Mouse (Mus musculus) heart, embryonic 15.5 days (tissue): ENCODE results near the gene Iqcd. TPM values are rescaled to one million over a fixed set of nuclear protein-coding genes. Genes with fewer than 3 reads are reported as not detected.

Experiments
- ATAC-seq: fragments of 200-750 bp; cut with Nextera tagmentation; replicated peaks from 2 replicates; pipeline ENCODE4 v1.8.0; 2017; ENCODE audit warnings: low read depth, moderate TSS enrichment; ENCODE audit not compliant: insufficient number of reproducible peaks, insufficient read depth, low FRiP score
- H3K27ac ChIP-seq: fragments of 300-500 bp; sonication (generic); 2 replicates; pipeline ENCODE4 v1.5.1; 2015; ENCODE audit warnings: mild to moderate bottlenecking, inconsistent platforms
- H3K27me3 ChIP-seq: fragments of 300-500 bp; sonication (generic); 2 replicates; pipeline ENCODE4 v1.6.1; 2015; ENCODE audit warnings: inconsistent platforms
- H3K36me3 ChIP-seq: fragments of 300-500 bp; sonication (generic); 2 replicates; pipeline ENCODE4 v1.6.1; 2015; ENCODE audit warnings: mild to moderate bottlenecking, inconsistent platforms
- H3K4me1 ChIP-seq: fragments of 300-500 bp; sonication (generic); replicated peaks from 2 replicates; pipeline ENCODE4 v1.6.1; 2015; ENCODE audit warnings: inconsistent platforms
- H3K4me2 ChIP-seq: fragments of 300-500 bp; sonication (generic); 2 replicates; pipeline ENCODE4 v1.6.1; 2015; ENCODE audit warnings: inconsistent platforms, mild to moderate bottlenecking, moderate library complexity
- H3K4me3 ChIP-seq: fragments of 300-500 bp; sonication (generic); 2 replicates; pipeline ENCODE4 v1.5.1; 2015; ENCODE audit warnings: mild to moderate bottlenecking, inconsistent platforms
- H3K9ac ChIP-seq: fragments of 300-500 bp; sonication (generic); 2 replicates; pipeline ENCODE4 v1.6.1; 2015; ENCODE audit warnings: mild to moderate bottlenecking, inconsistent platforms
- H3K9me3 ChIP-seq: fragments of 300-500 bp; sonication (generic); replicated peaks from 2 replicates; pipeline ENCODE4 v1.6.1; 2016; ENCODE audit warnings: inconsistent platforms
- WGBS: fragments of 180-500 bp; shearing (Covaris S2); methylation state at CpG from one replicate; pipeline ENCODE4 v1.1.7; 2015; ENCODE audit warnings: mixed read lengths; 5-methylcytosine and 5-hydroxymethylcytosine counted together
- polyA plus RNA-seq: library from polyadenylated mRNA; unstranded; fragments of >200 nt; fragmentation: Nextera tagmentation; extraction: Ambion mirVana; gene quantifications from 2 replicates; pipeline ENCODE4 v1.2.1, GENCODE M21; 2015

The Iqcd gene
- polyA plus RNA-seq, 1 experiment from 2014 or later, result 0.19 TPM

DNA sequence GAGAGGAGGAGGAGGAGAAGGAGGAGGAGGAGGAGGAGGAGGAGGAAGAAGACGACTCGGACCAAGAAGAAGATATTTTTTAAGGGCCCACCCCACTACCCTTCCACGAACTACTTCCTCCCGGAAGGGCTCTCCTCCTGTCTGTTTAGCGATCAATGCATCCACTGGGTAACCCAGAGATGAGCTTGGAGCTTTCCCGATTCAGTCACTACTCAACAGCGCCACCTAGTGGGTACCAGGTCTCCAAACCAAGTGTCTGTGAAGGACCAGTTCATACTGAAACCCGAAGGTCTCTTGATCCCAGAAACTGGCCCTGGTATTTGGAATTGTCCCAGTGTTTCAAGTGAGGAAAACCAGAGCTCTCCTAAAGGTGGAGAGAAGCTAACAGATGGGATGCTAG is 16.9 kb downstream of the Iqcd start:
- Histone ChIP-seq H3K9me3 (no peaks in the 10 kb centered on the region), H3K27ac (no peak overlapping the region), H3K9ac (no peak overlapping the region), H3K27me3 (no peaks in the 10 kb centered on the region), H3K4me3 (peak overlapping the region; percentile 41), H3K4me1 (peaks cover 12% of the 10 kb centered on the region), H3K4me2 (peak overlapping the region; percentile 58), H3K36me3 (no peaks in the 10 kb centered on the region)
- peak; percentile 63 for ATAC-seq
- 3% methylated on average over 8 of the region's 8 CpGs for WGBS

DNA sequence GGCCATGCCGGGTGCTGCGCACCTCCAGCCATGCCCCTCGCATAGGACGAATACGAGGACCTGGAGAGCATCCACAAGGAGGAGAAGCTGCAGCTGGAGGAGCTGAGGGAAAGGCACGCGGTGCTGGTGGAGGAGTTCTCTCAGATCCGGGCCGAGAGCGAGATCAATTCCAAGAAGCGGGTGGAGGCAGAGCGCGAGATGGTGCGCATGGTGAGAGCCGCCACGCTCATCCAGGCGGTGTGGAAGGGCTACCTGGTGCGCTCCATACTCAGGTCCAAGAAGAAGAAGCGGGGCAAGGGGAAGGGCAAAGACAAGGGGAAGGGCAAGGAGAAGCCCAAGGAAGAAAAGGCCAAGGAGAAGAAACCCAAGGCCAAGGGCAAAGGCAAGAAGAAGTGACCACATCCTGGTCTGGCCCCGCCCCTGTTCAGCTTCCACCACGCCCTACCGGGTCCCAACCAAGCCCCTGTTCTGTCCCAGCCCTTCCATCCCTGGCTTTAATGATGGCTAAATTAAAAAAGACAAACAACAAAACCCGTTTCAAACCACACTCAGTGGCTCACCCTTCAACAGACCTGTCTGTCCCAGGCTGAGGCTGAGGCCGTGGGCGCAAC is 17.9 kb downstream of the Iqcd start:
- 70% methylated on average over 25 of the region's 25 CpGs for WGBS
- Histone ChIP-seq H3K36me3 (no peaks in the 10 kb centered on the region), H3K4me1 (peaks cover 14% of the 10 kb centered on the region), H3K4me2 (no peak overlapping the region), H3K9me3 (no peaks in the 10 kb centered on the region), H3K27me3 (no peaks in the 10 kb centered on the region), H3K4me3 (no peak overlapping the region), H3K27ac (no peak overlapping the region), H3K9ac (no peak overlapping the region)
- ATAC-seq, result no peak

DNA sequence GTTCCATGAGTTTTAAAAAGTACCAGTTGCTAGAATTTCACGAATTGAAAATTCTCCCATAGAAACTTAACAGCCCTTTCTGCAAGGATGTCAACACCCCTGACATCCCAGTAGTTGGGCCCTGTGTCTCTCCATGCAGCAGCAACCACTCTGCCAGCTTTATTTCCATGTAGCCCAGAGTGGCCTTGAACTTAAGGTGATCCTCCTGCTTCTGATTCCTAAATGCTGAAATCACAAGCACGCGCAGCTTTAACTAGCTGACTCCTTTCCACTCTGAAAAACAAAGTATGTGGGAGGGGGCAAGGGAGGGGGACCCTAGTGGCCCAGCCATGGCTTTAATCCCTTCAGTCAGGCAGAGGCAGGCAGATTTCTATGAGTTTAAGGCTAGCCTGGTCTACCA is 18.5 kb downstream of the Iqcd start:
- ATAC-seq, result no peak
- WGBS, result 74% methylated on average over 3 of the region's 3 CpGs
- no peaks in the 10 kb centered on the region for H3K9me3 ChIP-seq

DNA sequence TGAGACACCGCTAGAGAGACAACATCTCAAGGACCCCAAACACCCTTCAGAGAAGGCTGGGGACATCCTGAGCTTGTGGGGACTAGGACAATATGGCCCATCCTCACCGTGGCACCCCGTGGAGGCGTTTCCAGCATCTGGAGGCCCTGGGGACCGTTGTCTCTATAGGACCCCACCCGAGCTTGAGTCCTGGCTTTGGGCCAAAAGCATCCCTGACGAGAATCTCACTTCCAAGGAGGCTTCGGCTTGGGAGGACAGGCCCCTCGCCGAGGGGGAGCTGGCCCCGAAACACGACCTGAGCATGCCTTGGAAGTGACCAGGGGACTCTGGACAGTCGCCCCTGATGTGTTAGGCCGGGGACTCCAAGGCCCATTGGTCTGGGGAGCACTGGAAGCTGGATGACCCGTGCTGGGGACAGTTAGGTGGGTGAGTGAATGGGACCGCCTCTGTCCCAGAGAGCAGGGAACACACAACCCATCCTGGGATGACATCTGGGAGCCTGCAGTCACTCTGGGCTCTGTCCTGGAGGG is 20.5 kb downstream of the Iqcd start:
- no peaks in the 10 kb centered on the region for H3K36me3 ChIP-seq
- WGBS, result 79% methylated on average over 16 of the region's 16 CpGs
- H3K27me3 ChIP-seq, result no peaks in the 10 kb centered on the region
- H3K4me1 ChIP-seq, result peaks cover 21% of the 10 kb centered on the region
- no peak overlapping the region for H3K4me3 ChIP-seq
- no peak overlapping the region for H3K4me2 ChIP-seq
- H3K27ac ChIP-seq, result no peak overlapping the region
- H3K9me3 ChIP-seq, result no peaks in the 10 kb centered on the region
- ATAC-seq, result no peak
- H3K9ac ChIP-seq, result no peak overlapping the region

More for the DNA sequence above, 18.5 kb downstream of the Iqcd start:
- Histone ChIP-seq H3K27ac (no peak overlapping the region), H3K4me3 (no peak overlapping the region), H3K27me3 (no peaks in the 10 kb centered on the region), H3K4me1 (peaks cover 16% of the 10 kb centered on the region), H3K4me2 (no peak overlapping the region), H3K9ac (no peak overlapping the region), H3K36me3 (no peaks in the 10 kb centered on the region)

DNA sequence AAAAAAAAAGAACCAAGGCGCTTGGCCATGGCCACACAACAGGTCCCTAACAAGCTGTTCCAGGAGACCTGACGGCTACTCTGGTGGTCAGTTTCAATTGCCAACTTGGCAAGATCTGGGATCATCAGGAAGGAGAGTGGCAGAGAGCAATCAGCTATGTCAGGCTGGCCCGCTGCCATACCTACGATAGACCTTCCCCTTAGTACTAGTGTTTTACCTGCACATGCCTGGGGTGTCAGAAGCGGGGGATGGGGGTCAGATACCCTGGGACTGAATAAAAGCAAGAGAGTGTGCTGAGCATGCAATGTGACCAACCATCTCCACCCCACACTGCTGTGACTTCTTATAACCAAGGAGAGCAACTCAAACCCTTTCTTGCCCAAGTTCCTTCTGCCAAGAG is 22.1 kb downstream of the Iqcd start:
- no peaks in the 10 kb centered on the region for H3K9me3 ChIP-seq
- H3K9ac ChIP-seq, result peak overlapping the region; percentile 64; the same call in 1 of the 2 replicates
- H3K36me3 ChIP-seq, result 0 out of 2 replicates have a peak, but pooled peaks cover 2% of the 10 kb centered on the region
- no peak for ATAC-seq
- H3K4me3 ChIP-seq, result peak overlapping the region; percentile 67; the same call in 1 of the 2 replicates
- H3K4me2 ChIP-seq, result peak overlapping the region; percentile 85
- no peak overlapping the region for H3K27ac ChIP-seq
- no peaks in the 10 kb centered on the region for H3K27me3 ChIP-seq
- WGBS, result 85% methylated on average over 5 of the region's 5 CpGs
- peaks cover 16% of the 10 kb centered on the region for H3K4me1 ChIP-seq

DNA sequence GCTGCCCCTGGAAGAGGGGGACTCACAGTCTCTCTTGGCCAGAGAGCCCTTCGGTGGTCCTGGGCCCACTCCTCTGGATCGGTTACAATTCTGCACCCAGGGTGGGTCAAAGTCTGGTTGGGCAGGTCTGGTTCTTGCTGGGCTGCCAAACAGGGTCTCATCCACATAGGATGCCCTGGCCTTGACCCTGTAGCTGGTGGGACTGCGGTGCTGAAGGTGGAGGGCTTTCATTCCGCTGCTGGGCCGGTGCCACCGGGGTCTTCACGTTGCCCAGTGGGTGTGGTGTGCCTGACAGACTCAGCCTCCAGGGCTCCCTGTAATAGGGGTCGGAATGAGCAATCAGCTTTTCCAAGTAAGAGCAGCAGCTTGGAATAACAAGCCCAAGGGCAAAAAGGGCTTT is 22.6 kb downstream of the Iqcd start:
- ATAC-seq, result no peak
- H3K27ac ChIP-seq, result peak overlapping the region; percentile 81; the same call in 1 of the 2 replicates

DNA sequence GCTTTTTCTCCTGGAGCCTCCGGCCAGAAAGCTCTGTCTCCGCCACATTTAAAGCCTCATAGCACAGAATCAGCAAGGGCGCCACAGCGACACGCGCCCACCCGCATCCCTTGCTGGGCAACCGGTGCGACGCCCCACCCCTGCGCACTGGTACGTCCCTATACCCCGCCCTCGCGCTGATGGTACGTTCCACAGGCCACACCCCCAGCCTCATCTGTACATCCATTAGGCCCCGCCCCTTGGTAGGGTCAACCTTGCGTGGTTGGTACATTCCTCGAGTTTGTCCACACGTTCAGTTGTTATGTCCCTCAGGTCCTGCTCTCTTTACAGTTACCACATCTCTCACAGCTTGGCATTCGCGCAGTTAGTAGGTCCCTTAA is 23.6 kb downstream of the Iqcd start, which contains the start of the genes Rita1 and Ddx54:
TSS of gene Rita1 (minus strand) at position 148 of the 380 bp plus-strand sequence.
TSS of gene Ddx54 (plus strand) at position 298 of the 380 bp plus-strand sequence.
- WGBS, result under 1% methylated on average over 22 of the region's 22 CpGs
- Histone ChIP-seq H3K4me2 (peak within 1 kb of the TSS; percentile 85), H3K9ac (peak within 1 kb of the TSS; percentile 64), H3K4me3 (peak within 1 kb of the TSS; percentile 67), H3K4me1 (peaks cover 16% of the 10 kb centered on the region), H3K36me3 (peaks cover 14% of the 10 kb centered on the region; the same call in 1 of the 2 replicates), H3K9me3 (no peaks in the 10 kb centered on the region), H3K27me3 (no peaks in the 10 kb centered on the region), H3K27ac (peak within 1 kb of the TSS; percentile 84)
- ATAC-seq, result peak; percentile 85

More for the DNA sequence above, 22.6 kb downstream of the Iqcd start:
- H3K9ac ChIP-seq, result peak overlapping the region; percentile 64
- H3K27me3 ChIP-seq, result no peaks in the 10 kb centered on the region
- no peaks in the 10 kb centered on the region for H3K9me3 ChIP-seq
- H3K4me3 ChIP-seq, result peak overlapping the region; percentile 67
- peaks cover 16% of the 10 kb centered on the region for H3K4me1 ChIP-seq
- 48% methylated on average over 8 of the region's 8 CpGs for WGBS
- H3K4me2 ChIP-seq, result peak overlapping the region; percentile 85
- peaks cover 6% of the 10 kb centered on the region; the same call in 1 of the 2 replicates for H3K36me3 ChIP-seq

DNA sequence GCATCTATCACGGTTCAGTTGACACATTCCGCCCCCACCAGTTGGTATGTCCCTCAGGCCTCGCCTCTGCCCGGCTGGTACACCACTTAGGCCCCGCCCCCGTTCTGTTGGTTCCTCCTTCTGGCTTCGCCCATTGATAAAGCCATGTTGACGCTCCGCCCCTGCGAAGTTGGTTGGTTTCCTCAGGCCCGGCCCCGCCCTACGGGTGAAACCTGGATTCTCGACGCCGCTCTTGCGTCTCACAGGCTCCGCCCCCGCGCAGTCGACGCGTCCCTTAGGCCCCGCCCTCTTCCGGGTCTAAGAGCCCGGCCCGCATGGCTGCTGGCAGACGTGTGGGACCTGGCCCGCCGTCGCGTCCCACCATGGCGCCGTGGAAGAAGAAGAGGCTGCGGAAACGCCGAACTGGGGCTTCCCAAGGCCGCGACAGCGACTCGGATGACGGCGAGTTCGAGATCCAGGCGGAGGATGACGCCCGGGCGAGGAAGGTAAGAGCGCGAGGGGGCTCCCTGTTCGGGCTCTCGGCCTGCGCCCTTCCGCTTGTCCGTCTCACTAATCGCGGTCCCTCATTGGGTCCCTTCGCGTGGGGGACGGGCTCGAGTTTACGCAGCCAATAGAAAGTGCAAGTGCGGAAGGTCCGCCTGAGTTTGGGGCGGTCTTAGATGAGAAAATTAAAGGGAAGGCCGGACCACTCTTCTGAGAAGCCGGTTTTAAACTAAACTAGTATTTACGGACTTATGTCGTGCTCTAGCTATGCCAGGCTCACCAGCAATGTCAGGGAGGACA is 24.2 kb downstream of the Iqcd start:
- Histone ChIP-seq H3K4me1 (peaks cover 16% of the 10 kb centered on the region), H3K27me3 (no peaks in the 10 kb centered on the region), H3K4me2 (peak overlapping the region; percentile 85), H3K36me3 (peaks cover 19% of the 10 kb centered on the region; the same call in 1 of the 2 replicates), H3K9ac (peak overlapping the region; percentile 64), H3K27ac (peak overlapping the region; percentile 84), H3K4me3 (peak overlapping the region; percentile 67), H3K9me3 (no peaks in the 10 kb centered on the region)
- under 1% methylated on average over 69 of the region's 69 CpGs for WGBS
- ATAC-seq, result peak; percentile 92

DNA sequence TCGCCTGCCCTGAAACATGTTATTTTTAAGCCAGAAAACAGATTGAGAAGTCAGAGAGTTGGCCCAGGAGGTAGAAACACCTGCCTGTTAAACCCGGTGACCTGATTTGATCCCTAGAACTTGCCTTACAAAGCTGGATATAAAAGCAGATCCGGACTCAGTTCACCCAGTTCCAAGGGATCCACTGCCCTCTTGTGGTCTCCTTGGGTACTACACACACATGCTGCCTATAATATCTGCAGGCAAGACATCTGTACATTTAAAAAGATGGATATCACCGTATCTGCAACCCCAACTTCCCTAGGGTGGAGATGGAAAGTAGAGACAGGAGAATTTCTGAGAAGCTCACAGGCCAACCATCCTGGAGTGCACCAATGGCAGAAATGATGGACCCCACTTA is 27.1 kb downstream of the Iqcd start:
- 95% methylated on average over 4 of the region's 4 CpGs for WGBS
- no peak overlapping the region for H3K9ac ChIP-seq
- no peak for ATAC-seq
- peaks cover 45% of the 10 kb centered on the region for H3K36me3 ChIP-seq
- H3K4me3 ChIP-seq, result no peak overlapping the region
- H3K27ac ChIP-seq, result no peak overlapping the region
- H3K4me2 ChIP-seq, result no peak overlapping the region
- H3K4me1 ChIP-seq, result peaks cover 17% of the 10 kb centered on the region
- no peaks in the 10 kb centered on the region for H3K27me3 ChIP-seq
- H3K9me3 ChIP-seq, result no peaks in the 10 kb centered on the region

DNA sequence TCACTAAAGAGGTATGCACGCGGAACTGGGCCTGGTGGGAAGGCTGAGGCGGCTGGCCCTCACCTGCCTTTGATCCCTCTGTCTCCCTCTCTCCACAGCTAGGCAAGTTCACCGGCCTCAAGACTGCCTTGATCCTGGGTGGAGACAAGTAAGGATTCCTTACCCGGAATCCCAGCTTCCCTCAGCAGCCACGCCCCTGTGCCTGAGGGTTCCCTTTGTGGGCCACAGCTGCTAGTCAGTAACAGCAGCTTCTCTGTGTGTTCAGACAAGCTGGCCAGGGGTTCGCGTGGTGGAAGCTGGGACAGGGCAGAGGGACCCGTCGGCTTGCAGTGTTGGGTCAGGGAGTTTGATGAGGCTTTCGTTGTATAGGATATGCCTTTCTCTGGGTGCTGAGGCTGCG is 30.0 kb downstream of the Iqcd start:
- H3K27me3 ChIP-seq, result no peaks in the 10 kb centered on the region
- H3K4me3 ChIP-seq, result no peak overlapping the region
- peaks cover 18% of the 10 kb centered on the region for H3K4me1 ChIP-seq
- WGBS, result 86% methylated on average over 12 of the region's 12 CpGs
- H3K36me3 ChIP-seq, result peaks cover 68% of the 10 kb centered on the region
- H3K4me2 ChIP-seq, result no peak overlapping the region
- no peak for ATAC-seq
- no peak overlapping the region for H3K27ac ChIP-seq
- no peak overlapping the region for H3K9ac ChIP-seq
- no peaks in the 10 kb centered on the region for H3K9me3 ChIP-seq

DNA sequence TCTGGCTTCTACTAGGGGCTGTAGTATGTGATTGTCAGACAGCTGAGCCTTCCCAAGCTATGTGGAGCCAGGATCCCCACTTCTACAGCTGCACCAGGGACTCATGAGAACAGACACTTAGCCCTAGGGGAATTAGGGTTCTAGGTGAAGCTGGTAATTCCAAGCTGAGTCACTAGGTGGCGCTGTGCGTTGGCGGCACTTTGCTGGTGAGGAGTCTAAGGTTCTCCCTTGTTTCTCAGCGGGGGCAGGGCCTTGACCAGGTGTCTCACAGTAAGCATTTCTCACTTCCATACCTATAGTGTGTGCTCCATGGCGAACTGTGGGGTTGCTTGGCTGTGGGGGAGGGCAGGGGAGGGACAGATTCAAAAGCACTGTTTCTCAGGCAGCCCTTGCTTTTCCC is 30.4 kb downstream of the Iqcd start:
- Histone ChIP-seq H3K9ac (no peak overlapping the region), H3K36me3 (peaks cover 72% of the 10 kb centered on the region), H3K4me1 (peaks cover 14% of the 10 kb centered on the region), H3K27ac (no peak overlapping the region), H3K27me3 (no peaks in the 10 kb centered on the region), H3K4me3 (no peak overlapping the region), H3K4me2 (no peak overlapping the region), H3K9me3 (no peaks in the 10 kb centered on the region)
- no peak for ATAC-seq
- WGBS, result 25% methylated on average over 5 of the region's 5 CpGs
